Mouse (Mus musculus) myocyte (in vitro differentiated cells): Measurements from ENCODE around the gene Myh2. TPM values are rescaled to one million over a fixed set of nuclear protein-coding genes. Genes with fewer than 3 reads are reported as not detected.

Experiments
- H3K27me3 ChIP-seq: one replicate; pipeline ENCODE4 v1.6.1; 2011; ENCODE audit not compliant: control insufficient read depth, insufficient read depth, insufficient read length
- H3K36me3 ChIP-seq: one replicate; pipeline ENCODE4 v1.6.1; 2011; ENCODE audit not compliant: control insufficient read depth, insufficient read depth
- H3K4me2 ChIP-seq: one replicate; pipeline ENCODE4 v1.6.1; 2011; ENCODE audit warnings: low read depth, control low read depth
- H3K4me3 ChIP-seq: one replicate; pipeline ENCODE4 v1.5.1; 2011; ENCODE audit warnings: mild to moderate bottlenecking, control low read depth, moderate library complexity
- H3K79me2 ChIP-seq: one replicate; pipeline ENCODE4 v1.6.1; 2011; ENCODE audit not compliant: control insufficient read depth, insufficient read depth
- H3ac ChIP-seq: one replicate; pipeline ENCODE4 v1.6.1; 2011; ENCODE audit not compliant: control insufficient read depth, insufficient read length
- CEBPB ChIP-seq: IDR thresholded peaks from 2 replicates; pipeline ENCODE4 v1.6.1; 2011; ENCODE audit warnings: mild to moderate bottlenecking, moderate library complexity; ENCODE audit not compliant: poor library complexity, insufficient read depth, severe bottlenecking
- E2F4 ChIP-seq: IDR thresholded peaks from one replicate; pipeline ENCODE4 v1.6.1; 2011; ENCODE audit warnings: mild to moderate bottlenecking, control low read depth, moderate library complexity; ENCODE audit not compliant: insufficient read depth
- MAX ChIP-seq: IDR thresholded peaks from one replicate; pipeline ENCODE4 v1.6.1; 2011; ENCODE audit warnings: low read depth, mild to moderate bottlenecking, control low read depth
- MYOD1 ChIP-seq, 3 experiments: IDR thresholded peaks; one replicate each; pipeline ENCODE4 v1.6.1; 2011; ENCODE audit warnings: control low read depth in 2 of 3, low read depth in 2 of 3, mild to moderate bottlenecking in 2 of 3, moderate library complexity in 1 of 3; ENCODE audit not compliant: insufficient read length in 2 of 3, control insufficient read depth in 1 of 3
- MYOG ChIP-seq, 3 experiments: IDR thresholded peaks; one replicate each; pipeline ENCODE4 v1.6.1; 2011; ENCODE audit warnings: control low read depth in 2 of 3, low read depth in 2 of 3, mild to moderate bottlenecking in 2 of 3; ENCODE audit not compliant: insufficient read length in 2 of 3, control insufficient read depth in 1 of 3, insufficient read depth in 1 of 3
- POLR2A ChIP-seq: IDR thresholded peaks from one replicate; pipeline ENCODE4 v1.6.1; 2011; ENCODE audit warnings: low read depth, mild to moderate bottlenecking, control low read depth, moderate library complexity; ENCODE audit not compliant: insufficient read length
- POLR2AphosphoS2 ChIP-seq: IDR thresholded peaks from one replicate; pipeline ENCODE4 v1.6.1; 2011; ENCODE audit warnings: low read depth, control low read depth; ENCODE audit not compliant: insufficient read length
- REST ChIP-seq: IDR thresholded peaks from one replicate; pipeline ENCODE4 v1.6.1; 2011; ENCODE audit warnings: mild to moderate bottlenecking, control low read depth, moderate library complexity; ENCODE audit not compliant: insufficient read depth, insufficient read length
- SRF ChIP-seq: IDR thresholded peaks from one replicate; pipeline ENCODE4 v1.6.1; 2011; ENCODE audit warnings: low read depth; ENCODE audit not compliant: control insufficient read depth, insufficient read length
- TCF12 ChIP-seq: IDR thresholded peaks from one replicate; pipeline ENCODE4 v1.6.1; 2011; ENCODE audit warnings: mild to moderate bottlenecking, control low read depth; ENCODE audit not compliant: poor library complexity, insufficient read depth, severe bottlenecking
- TCF3 ChIP-seq: IDR thresholded peaks from one replicate; pipeline ENCODE4 v1.6.1; 2011; ENCODE audit warnings: low read depth, control low read depth; ENCODE audit not compliant: insufficient read length
- USF1 ChIP-seq: IDR thresholded peaks from one replicate; pipeline ENCODE4 v1.6.1; 2011; ENCODE audit warnings: low read depth, mild to moderate bottlenecking, control low read depth, moderate library complexity
- polyA plus RNA-seq: library from polyadenylated mRNA; unstranded; fragments of >200 nt; fragmentation: generic; extraction: Trizol; gene quantifications from one replicate; pipeline ENCODE4 v1.2.1, GENCODE M21; 2012; ENCODE audit warnings: missing spikeins

Myh2 gene
- polyA plus RNA-seq, 1 experiment = 0.54 TPM

DNA sequence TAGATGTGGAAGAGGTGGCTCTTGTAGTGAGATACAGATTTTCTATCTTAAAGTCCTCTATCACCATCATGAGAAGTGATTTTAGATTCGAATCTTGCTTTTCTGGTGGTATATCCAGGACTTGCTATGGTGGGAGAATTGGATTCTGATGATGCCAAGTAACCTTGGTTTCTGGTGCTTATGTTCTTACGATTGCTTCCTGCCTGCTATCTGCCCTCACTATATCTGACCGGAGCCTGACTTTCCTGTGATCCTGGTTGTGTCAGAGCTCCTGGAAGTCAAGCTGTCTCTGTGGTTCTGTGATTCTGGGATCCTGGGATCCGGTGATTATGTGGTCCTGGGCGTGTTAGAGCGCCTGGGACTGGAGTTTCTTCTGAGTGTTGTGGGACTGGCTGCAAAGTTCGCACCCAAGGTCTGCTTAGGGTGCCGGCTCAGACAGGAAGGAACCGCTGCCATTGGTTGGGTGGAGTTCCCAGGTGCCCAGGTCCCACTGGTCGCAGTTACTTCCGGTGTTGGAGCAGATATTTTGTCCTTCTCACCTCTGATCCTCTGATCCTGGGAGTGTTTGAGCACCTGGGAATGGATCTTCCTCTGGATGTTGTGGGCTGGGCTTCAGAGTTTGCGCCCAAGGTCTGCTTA lies 23.4 kb upstream of the Myh2 start:
- Histone ChIP-seq H3K36me3 (no peaks in the 10 kb centered on the region), H3K4me3 (no peak overlapping the region), H3K4me2 (no peak overlapping the region), H3ac (no peak overlapping the region), H3K79me2 (no peaks in the 10 kb centered on the region), H3K27me3 (no peaks in the 10 kb centered on the region)
- TF ChIP-seq POLR2A (no peak), POLR2AphosphoS2 (no peak), TCF3 (no peak), SRF (no peak), CEBPB (no peak), MAX (no peak), USF1 (no peak), REST (no peak), TCF12 (no peak), MYOD1 (IDR thresholded peaks at IDR 0.05; ENCODE audit: control insufficient read depth in 1 of 3, insufficient read length in 2 of 3, low read depth in 2 of 3) (no peak)

DNA sequence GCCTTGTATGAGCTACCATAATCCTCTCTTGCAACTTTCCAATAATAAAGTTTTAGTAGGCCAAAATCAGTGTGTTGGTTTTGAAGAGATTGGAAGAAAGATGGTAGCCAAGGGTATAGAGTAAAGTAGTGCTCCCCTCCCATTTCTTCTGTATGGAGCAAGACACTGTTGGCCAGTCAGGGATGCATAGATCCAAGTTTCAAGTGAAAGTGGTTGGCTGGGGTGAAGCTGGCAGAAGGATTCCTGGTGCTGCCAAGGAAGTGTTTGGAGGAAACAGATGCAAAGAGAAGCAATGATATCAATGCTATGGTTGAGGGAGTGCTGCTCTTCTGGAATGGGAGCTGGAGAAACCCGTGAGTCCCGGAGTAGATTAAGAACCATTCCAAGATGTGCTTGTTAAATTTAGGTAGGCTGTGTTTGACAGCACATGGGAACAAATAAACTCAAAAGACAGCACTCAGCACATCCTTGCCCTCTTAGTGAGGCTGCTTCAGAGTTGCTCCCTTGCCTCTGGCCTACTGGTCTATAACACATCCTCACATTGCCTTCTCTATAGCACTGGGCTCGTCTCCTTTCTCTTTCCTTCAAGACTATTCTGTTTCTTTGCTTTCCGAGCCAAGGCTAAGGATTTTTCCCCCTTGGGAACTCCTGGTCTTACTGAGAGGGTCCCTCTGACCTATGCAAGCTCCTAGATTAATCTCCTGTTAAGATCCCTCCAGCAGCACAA lies 22.4 kb upstream of the Myh2 start:
- H3K4me3 ChIP-seq = no peak overlapping the region
- H3K36me3 ChIP-seq = no peaks in the 10 kb centered on the region
- TF ChIP-seq SRF (no peak), REST (no peak), E2F4 (no peak), MYOD1 (IDR thresholded peaks at IDR 0.05; ENCODE audit: control insufficient read depth in 1 of 3, insufficient read length in 2 of 3, low read depth in 2 of 3) (no peak), POLR2A (no peak), TCF12 (no peak), TCF3 (no peak), POLR2AphosphoS2 (no peak), USF1 (no peak), CEBPB (no peak), MAX (no peak), MYOG (IDR thresholded peaks at IDR 0.05; ENCODE audit: control insufficient read depth in 1 of 3, insufficient read depth in 1 of 3, insufficient read length in 2 of 3, low read depth in 2 of 3) (no peak)
- H3K4me2 ChIP-seq = no peak overlapping the region
- no peaks in the 10 kb centered on the region for H3K27me3 ChIP-seq
- no peaks in the 10 kb centered on the region for H3K79me2 ChIP-seq
- no peak overlapping the region for H3ac ChIP-seq

DNA sequence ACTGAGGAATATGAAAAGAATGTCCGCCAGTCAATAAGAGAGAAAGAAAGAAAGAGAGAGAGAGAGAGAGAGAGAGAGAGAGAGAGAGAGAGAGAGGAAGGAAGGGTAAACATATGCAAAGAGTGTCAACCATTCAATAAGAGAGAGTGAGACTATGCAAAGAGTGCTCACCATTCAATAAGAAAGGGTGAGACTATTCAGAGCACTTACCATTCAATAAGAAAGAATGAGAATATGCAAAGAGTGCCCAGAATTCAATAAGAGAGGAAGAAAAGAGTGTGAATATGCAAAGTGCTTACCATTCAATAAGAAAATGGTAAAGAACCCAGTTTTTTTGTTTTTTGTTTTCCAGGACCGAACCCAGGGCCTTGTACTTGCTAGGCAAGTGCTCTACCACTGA lies 20.6 kb upstream of the Myh2 start:
- Histone ChIP-seq H3ac (no peak overlapping the region), H3K36me3 (no peaks in the 10 kb centered on the region), H3K27me3 (no peaks in the 10 kb centered on the region), H3K4me3 (no peak overlapping the region), H3K4me2 (no peak overlapping the region), H3K79me2 (no peaks in the 10 kb centered on the region)
- TF ChIP-seq POLR2A (no peak), REST (no peak), MYOD1 (IDR thresholded peaks at IDR 0.05; ENCODE audit: control insufficient read depth in 1 of 3, insufficient read length in 2 of 3, low read depth in 2 of 3) (no peak), TCF12 (no peak), TCF3 (no peak), POLR2AphosphoS2 (no peak), MYOG (IDR thresholded peaks at IDR 0.05; ENCODE audit: control insufficient read depth in 1 of 3, insufficient read depth in 1 of 3, insufficient read length in 2 of 3, low read depth in 2 of 3) (no peak), MAX (no peak), CEBPB (no peak), USF1 (no peak), SRF (no peak), E2F4 (no peak)

DNA sequence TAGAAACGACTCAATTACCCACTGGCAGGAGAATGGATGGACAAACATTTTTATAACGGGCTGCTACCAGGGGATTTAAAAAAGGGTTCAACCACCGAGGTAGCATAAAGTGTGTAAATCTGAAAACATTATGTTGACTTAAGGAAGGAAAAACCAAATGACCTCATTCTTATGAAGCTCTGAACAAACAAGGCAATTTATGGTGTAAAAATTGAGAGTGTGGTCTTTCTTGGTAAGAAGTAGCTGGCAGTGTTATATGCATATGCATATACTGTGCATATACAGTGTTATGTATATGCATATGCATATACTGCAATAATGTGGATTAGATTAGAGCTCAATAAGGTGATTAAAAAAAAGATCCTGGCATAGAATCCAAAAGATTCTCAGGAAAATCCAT lies 19.7 kb upstream of the Myh2 start:
- TF ChIP-seq USF1 = no peak
- no peak for TF ChIP-seq TCF12
- Histone ChIP-seq H3K4me3 (no peak overlapping the region), H3ac (no peak overlapping the region)

GRCm38 (mm10) chr11:67151651-67152630 lies 18.9 kb upstream of the Myh2 start:
- H3K4me2 ChIP-seq = no peak overlapping the region
- no peaks in the 10 kb centered on the region for H3K36me3 ChIP-seq
- no peaks in the 10 kb centered on the region for H3K27me3 ChIP-seq
- H3ac ChIP-seq = no peak overlapping the region
- TF ChIP-seq MAX (no peak), USF1 (peak; percentile 49)
- H3K79me2 ChIP-seq = no peaks in the 10 kb centered on the region
- H3K4me3 ChIP-seq = no peak overlapping the region

More for the DNA sequence above, 19.7 kb upstream of the Myh2 start:
- H3K27me3 ChIP-seq = no peaks in the 10 kb centered on the region
- no peak overlapping the region for H3K4me2 ChIP-seq
- H3K79me2 ChIP-seq = no peaks in the 10 kb centered on the region
- H3K36me3 ChIP-seq = no peaks in the 10 kb centered on the region
